Mouse (Mus musculus): Measurements from ENCODE around the gene Fam193b. TPM values are rescaled to one million over a fixed set of nuclear protein-coding genes. Genes with fewer than 3 reads are reported as not detected.
"Not testable (repeated sequence)": the region's sequence is repeated elsewhere in the genome, so short reads cannot be mapped to it uniquely, and the experiment has no call there.

Fam193b gene
- polyA plus RNA-seq, 1 experiment from 2014 or later: 30.1 TPM

DNA sequence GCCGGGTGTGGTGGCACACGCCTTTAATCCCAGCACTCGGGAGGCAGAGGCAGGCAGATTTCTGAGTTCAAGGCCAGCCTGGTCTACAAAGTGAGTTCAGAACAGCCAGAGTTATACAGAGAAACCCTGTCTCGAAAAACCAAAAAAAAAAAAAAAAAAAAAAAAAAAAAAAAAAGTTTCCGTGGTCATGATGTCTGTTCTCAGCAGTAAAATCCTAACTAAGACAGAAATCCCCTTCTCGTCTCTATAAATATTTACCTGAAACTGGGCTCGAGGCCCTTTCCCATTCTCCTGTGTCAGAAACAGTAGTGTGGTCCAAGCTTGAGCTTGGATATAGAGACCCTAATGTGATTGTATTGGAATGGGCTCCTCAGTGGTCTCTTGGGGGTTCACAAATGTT is 6.0 kb upstream of the Fam193b start:
- not testable (repeated sequence) for H3K4me1 ChIP-seq (ENCODE audit: control insufficient read depth, insufficient read depth, low read length); H3K9ac ChIP-seq (ENCODE audit: low read length); H3K27ac ChIP-seq (ENCODE audit: low read length); H3K36me3 ChIP-seq (ENCODE audit: control insufficient read depth, insufficient read depth, low read length); H3K27me3 ChIP-seq (ENCODE audit: control insufficient read depth, insufficient read depth, low read length); H3K9me3 ChIP-seq (replicated peaks; ENCODE audit: control insufficient read depth, low read length); H3K4me2 ChIP-seq (ENCODE audit: low read depth, low read length); ATAC-seq (ENCODE audit: insufficient read depth, low FRiP score); H3K4me3 ChIP-seq (replicated peaks; ENCODE audit: low read length)
- 82% methylated on average over 7 of the region's 7 CpGs for WGBS

DNA sequence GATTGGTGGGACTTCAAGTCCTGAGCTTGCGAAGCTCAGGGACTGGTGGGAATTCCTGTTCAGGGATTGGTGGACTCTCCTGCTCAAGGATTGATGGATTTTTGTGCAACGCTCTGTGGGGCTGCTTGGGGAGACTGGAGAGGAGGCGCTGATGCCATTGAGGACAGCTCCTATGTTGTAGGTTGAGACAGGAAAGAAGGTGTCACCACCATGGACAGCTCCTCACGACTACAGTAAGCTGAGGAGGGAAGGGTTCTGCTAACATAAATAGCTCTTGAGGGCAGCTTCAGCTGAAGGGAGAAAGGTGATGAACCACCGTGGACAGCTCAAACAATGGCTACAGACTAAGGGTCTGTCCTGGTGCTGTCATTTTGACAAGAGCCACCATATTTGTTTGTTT is 5.0 kb upstream of the Fam193b start:
- H3K9ac ChIP-seq (ENCODE audit: low read length): no peak overlapping the region
- H3K27ac ChIP-seq (ENCODE audit: low read length): no peak overlapping the region
- no peaks in the 10 kb centered on the region for H3K9me3 ChIP-seq (replicated peaks; ENCODE audit: control insufficient read depth, low read length)
- no peaks in the 10 kb centered on the region for H3K36me3 ChIP-seq (ENCODE audit: control insufficient read depth, insufficient read depth, low read length)
- H3K4me2 ChIP-seq (ENCODE audit: low read depth, low read length): no peak overlapping the region
- H3K4me3 ChIP-seq (replicated peaks; ENCODE audit: low read length): no peak overlapping the region
- ATAC-seq (ENCODE audit: insufficient read depth, low FRiP score): no peak
- peaks cover 3% of the 10 kb centered on the region; the same call in 1 of the 2 replicates for H3K4me1 ChIP-seq (ENCODE audit: control insufficient read depth, insufficient read depth, low read length)
- H3K27me3 ChIP-seq (ENCODE audit: control insufficient read depth, insufficient read depth, low read length): no peaks in the 10 kb centered on the region
- WGBS: 59% methylated on average over 5 of the region's 5 CpGs

DNA sequence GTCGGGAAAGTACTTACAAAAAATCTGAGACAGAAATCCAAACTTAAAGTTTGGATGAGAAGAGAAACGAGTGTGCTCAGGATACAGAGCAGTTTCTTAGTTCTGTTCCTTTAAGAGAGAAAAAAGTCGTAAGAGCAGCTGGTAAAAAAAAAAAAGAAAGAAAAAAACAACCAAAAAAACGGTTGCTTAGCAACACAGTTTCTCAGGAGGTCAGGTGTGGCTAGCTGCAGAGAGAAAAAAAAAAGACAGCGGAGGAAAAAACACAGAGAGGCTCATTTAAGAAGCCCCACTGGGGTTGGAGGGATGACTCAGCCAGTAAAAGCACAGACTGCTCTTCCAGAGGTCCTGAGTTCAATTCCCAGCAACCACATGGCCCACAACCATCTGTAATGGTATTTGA is 3.4 kb upstream of the Fam193b start:
- Histone ChIP-seq H3K4me2 (ENCODE audit: low read depth, low read length) (no peak overlapping the region), H3K4me1 (ENCODE audit: control insufficient read depth, insufficient read depth, low read length) (peaks cover 10% of the 10 kb centered on the region), H3K9ac (ENCODE audit: low read length) (no peak overlapping the region), H3K36me3 (ENCODE audit: control insufficient read depth, insufficient read depth, low read length) (no peaks in the 10 kb centered on the region), H3K4me3 (replicated peaks; ENCODE audit: low read length) (no peak overlapping the region), H3K9me3 (replicated peaks; ENCODE audit: control insufficient read depth, low read length) (no peaks in the 10 kb centered on the region), H3K27ac (ENCODE audit: low read length) (no peak overlapping the region), H3K27me3 (ENCODE audit: control insufficient read depth, insufficient read depth, low read length) (no peaks in the 10 kb centered on the region)
- 68% methylated on average over 5 of the region's 5 CpGs for WGBS
- no peak for ATAC-seq (ENCODE audit: insufficient read depth, low FRiP score)

DNA sequence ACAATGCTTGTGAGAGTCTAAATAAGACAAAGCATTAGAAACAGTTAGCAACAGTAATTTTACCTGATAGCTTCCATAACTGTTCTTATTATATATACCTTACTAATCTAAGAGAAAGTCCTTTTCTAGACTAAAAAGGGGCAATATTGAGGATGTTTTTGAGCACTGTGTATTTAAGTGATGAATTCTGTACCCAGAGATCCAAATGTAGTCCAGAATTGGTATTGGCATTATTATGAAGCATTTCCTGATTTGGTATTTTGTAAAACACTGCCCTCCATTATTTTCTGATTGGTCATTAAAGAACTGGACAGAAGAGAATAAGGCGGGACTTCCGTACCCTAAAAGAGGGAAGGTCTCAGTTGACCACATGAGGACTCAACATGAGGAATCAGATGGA is 2.5 kb upstream of the Fam193b start, which contains the start of gene Tmed9:
Gene Tmed9 (plus strand): TSS at position 301 of the 400 bp plus-strand sequence.
- H3K9ac ChIP-seq (ENCODE audit: low read length): no peak within 1 kb of the TSS
- H3K4me1 ChIP-seq (ENCODE audit: control insufficient read depth, insufficient read depth, low read length): peaks cover 15% of the 10 kb centered on the region
- no peaks in the 10 kb centered on the region for H3K36me3 ChIP-seq (ENCODE audit: control insufficient read depth, insufficient read depth, low read length)
- no peak within 1 kb of the TSS for H3K27ac ChIP-seq (ENCODE audit: low read length)
- no peak for ATAC-seq (ENCODE audit: insufficient read depth, low FRiP score)
- H3K9me3 ChIP-seq (replicated peaks; ENCODE audit: control insufficient read depth, low read length): no peaks in the 10 kb centered on the region
- no peak within 1 kb of the TSS for H3K4me2 ChIP-seq (ENCODE audit: low read depth, low read length)
- 97% methylated on average over 2 of the region's 2 CpGs for WGBS
- H3K27me3 ChIP-seq (ENCODE audit: control insufficient read depth, insufficient read depth, low read length): no peaks in the 10 kb centered on the region
- H3K4me3 ChIP-seq (replicated peaks; ENCODE audit: low read length): no peak within 1 kb of the TSS

DNA sequence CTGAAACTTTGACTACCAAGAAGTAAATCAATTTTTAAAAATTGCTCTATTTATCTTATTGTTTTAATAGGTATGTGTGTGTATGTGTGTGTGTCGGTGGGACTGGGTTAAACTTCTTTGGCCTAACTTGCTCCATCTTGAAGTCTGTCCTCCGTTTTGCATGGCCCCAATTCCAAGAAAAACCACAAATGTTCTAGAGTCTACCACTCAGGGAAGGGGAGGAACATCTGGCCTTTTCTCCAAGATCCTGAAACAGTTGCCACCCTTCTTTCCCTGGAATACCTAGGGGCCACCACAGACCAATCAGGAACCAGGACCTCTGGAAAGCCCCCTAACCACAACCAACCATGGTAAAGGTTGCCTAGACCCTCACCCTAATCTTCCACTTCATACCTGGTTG is 1.1 kb upstream of the Fam193b start:
- Histone ChIP-seq H3K4me2 (ENCODE audit: low read depth, low read length) (peak overlapping the region; percentile 87; the same call in 1 of the 2 replicates), H3K4me3 (replicated peaks; ENCODE audit: low read length) (no peak overlapping the region), H3K36me3 (ENCODE audit: control insufficient read depth, insufficient read depth, low read length) (no peaks in the 10 kb centered on the region), H3K4me1 (ENCODE audit: control insufficient read depth, insufficient read depth, low read length) (peaks cover 15% of the 10 kb centered on the region), H3K9me3 (replicated peaks; ENCODE audit: control insufficient read depth, low read length) (no peaks in the 10 kb centered on the region), H3K27ac (ENCODE audit: low read length) (no peak overlapping the region), H3K9ac (ENCODE audit: low read length) (no peak overlapping the region), H3K27me3 (ENCODE audit: control insufficient read depth, insufficient read depth, low read length) (no peaks in the 10 kb centered on the region)
- 81% methylated on average over 2 of the region's 2 CpGs for WGBS
- ATAC-seq (ENCODE audit: insufficient read depth, low FRiP score): no peak

DNA sequence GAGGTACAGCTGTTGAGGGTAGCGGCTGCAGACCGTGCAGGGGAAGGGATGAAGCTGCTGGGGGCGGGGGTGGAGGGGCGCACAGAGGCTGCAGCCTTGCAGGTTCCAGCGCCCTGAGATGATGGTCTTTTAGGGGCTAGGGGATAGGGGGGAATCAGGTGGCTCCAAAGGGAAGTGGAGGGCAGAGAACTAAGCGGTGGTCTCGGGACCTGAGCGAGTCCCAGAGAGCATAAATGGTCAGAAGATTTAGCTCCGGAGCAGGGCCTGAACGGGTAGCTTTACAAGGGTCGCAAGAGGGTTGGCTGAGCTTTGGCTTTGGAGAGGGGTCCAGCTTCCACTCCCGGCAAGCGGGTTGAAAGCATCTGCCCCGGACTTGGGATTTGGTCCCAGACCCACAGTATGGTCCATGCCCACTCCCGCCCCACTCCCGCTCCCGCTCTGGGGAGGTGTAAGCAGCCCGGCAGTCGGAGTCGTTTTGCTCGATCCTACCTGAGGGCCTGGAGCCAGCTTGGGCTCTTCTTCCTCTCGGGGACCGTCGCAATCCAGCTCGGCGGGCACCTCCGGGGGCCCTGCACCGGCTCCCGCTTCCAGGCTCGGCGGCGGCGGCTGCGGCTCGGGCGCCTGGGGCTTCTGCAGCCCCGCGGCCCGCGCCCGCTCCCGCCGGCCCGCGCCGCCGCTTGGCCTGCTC is 490 bp downstream of the Fam193b start:
- Histone ChIP-seq H3K27me3 (ENCODE audit: control insufficient read depth, insufficient read depth, low read length) (no peaks in the 10 kb centered on the region), H3K9me3 (replicated peaks; ENCODE audit: control insufficient read depth, low read length) (no peaks in the 10 kb centered on the region), H3K9ac (ENCODE audit: low read length) (peak overlapping the region; percentile 95), H3K36me3 (ENCODE audit: control insufficient read depth, insufficient read depth, low read length) (no peaks in the 10 kb centered on the region), H3K27ac (ENCODE audit: low read length) (peak overlapping the region; percentile 91), H3K4me2 (ENCODE audit: low read depth, low read length) (peak overlapping the region; percentile 96), H3K4me1 (ENCODE audit: control insufficient read depth, insufficient read depth, low read length) (peaks cover 15% of the 10 kb centered on the region), H3K4me3 (replicated peaks; ENCODE audit: low read length) (peak overlapping the region; percentile 94)
- under 1% methylated on average over 47 of the region's 47 CpGs for WGBS
- ATAC-seq (ENCODE audit: insufficient read depth, low FRiP score): peak; percentile 70

DNA sequence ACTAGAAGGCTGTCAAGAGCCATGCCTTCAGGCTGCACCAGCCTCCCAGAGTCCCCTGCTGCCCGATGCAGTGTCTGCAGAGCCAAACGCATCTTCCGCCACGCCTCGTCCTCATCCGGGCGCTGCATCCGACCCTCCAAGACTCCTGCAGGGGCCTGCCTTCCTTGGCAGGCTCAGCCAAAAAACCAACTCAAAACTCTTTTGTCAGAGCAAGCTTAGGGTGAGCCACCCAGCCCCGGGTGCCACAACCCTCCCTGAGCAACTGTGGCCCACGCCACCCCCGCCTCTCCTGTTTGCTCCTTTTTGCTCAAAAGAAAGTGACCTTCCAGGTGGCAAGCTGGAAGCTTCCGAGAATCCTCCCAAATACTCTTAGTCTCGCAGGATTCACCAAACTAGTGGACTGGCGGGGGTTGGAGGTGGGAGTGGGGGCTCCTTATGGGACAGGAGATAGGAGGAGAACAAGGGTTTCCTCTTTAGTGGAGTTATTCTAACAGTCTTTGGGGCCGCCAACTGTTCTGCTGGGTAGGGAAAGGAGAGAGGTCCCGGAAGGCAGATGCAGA is 1.1 kb downstream of the Fam193b start:
- 7% methylated on average over 16 of the region's 16 CpGs for WGBS
- Histone ChIP-seq H3K27ac (ENCODE audit: low read length) (peak overlapping the region; percentile 91), H3K36me3 (ENCODE audit: control insufficient read depth, insufficient read depth, low read length) (no peaks in the 10 kb centered on the region), H3K4me3 (replicated peaks; ENCODE audit: low read length) (peak overlapping the region; percentile 94), H3K4me2 (ENCODE audit: low read depth, low read length) (peak overlapping the region; percentile 96), H3K9me3 (replicated peaks; ENCODE audit: control insufficient read depth, low read length) (no peaks in the 10 kb centered on the region), H3K9ac (ENCODE audit: low read length) (peak overlapping the region; percentile 95), H3K27me3 (ENCODE audit: control insufficient read depth, insufficient read depth, low read length) (no peaks in the 10 kb centered on the region), H3K4me1 (ENCODE audit: control insufficient read depth, insufficient read depth, low read length) (peaks cover 15% of the 10 kb centered on the region)
- ATAC-seq (ENCODE audit: insufficient read depth, low FRiP score): no peak; the same call in 1 of the 2 replicates

DNA sequence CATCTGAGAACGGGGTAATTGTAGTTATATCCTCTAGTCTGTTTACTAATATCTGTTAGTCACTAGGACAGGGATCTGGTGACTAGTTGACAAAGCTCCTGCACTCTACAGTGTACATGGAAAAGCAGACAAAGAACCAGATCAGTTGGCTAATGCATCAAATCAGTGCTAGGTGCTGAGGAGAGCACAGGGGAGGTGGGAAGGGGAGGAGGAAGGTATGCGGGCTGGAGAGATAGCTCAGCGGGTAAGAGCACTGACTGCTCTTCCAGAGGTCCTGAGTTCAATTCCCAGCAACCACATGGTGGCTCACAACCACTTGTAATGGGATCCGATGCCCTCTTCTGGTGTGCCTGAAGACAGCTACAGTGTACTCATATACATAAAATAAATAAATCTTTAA is 2.4 kb downstream of the Fam193b start:
- WGBS: 83% methylated on average over 4 of the region's 4 CpGs
- not testable (repeated sequence) for H3K36me3 ChIP-seq (ENCODE audit: control insufficient read depth, insufficient read depth, low read length); ATAC-seq (ENCODE audit: insufficient read depth, low FRiP score); H3K27me3 ChIP-seq (ENCODE audit: control insufficient read depth, insufficient read depth, low read length); H3K4me2 ChIP-seq (ENCODE audit: low read depth, low read length); H3K9ac ChIP-seq (ENCODE audit: low read length); H3K4me3 ChIP-seq (replicated peaks; ENCODE audit: low read length); H3K27ac ChIP-seq (ENCODE audit: low read length); H3K9me3 ChIP-seq (replicated peaks; ENCODE audit: control insufficient read depth, low read length)
- peaks cover 15% of the 10 kb centered on the region for H3K4me1 ChIP-seq (ENCODE audit: control insufficient read depth, insufficient read depth, low read length)

DNA sequence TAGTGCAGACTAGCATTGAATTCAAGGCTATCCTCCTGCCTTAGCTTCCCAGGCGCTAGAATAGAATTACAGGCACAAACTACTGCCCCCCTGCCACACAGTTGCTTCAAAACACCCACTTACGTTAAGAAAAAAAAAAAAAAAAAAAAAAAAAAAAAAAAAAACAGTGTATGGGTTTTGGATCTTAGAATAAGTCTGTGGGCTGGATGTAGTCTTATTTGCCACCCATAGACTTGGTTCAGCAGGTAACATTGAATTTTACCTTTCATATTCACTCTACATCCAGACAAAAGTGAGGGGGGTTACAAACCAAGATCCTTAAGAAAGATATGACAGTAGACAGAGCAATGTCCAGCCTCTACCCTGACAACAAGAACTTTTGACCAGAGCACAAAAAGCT is 3.0 kb downstream of the Fam193b start:
- Histone ChIP-seq H3K4me2 (ENCODE audit: low read depth, low read length) (no peak overlapping the region), H3K9me3 (replicated peaks; ENCODE audit: control insufficient read depth, low read length) (no peaks in the 10 kb centered on the region), H3K27me3 (ENCODE audit: control insufficient read depth, insufficient read depth, low read length) (no peaks in the 10 kb centered on the region), H3K4me3 (replicated peaks; ENCODE audit: low read length) (no peak overlapping the region), H3K36me3 (ENCODE audit: control insufficient read depth, insufficient read depth, low read length) (no peaks in the 10 kb centered on the region), H3K9ac (ENCODE audit: low read length) (no peak overlapping the region), H3K4me1 (ENCODE audit: control insufficient read depth, insufficient read depth, low read length) (peaks cover 15% of the 10 kb centered on the region), H3K27ac (ENCODE audit: low read length) (no peak overlapping the region)
- ATAC-seq (ENCODE audit: insufficient read depth, low FRiP score): no peak
- 89% methylated on average over 2 of the region's 2 CpGs for WGBS

All from stomach, embryonic 16.5 days (tissue).